Mouse (Mus musculus) liver, adult 2 months (tissue): ENCODE measurements around the gene Scrt2.

Experiments
- CTCF ChIP-seq: fragments of 200-500 bp; IDR thresholded peaks from 2 replicates; pipeline ENCODE4 v1.5.1; 2011; ENCODE audit warnings: low read depth, low read length, control low read depth
- POLR2A ChIP-seq: fragments of 200-500 bp; IDR thresholded peaks from 2 replicates; pipeline ENCODE4 v1.6.1; 2011; ENCODE audit warnings: low read length, control low read depth; ENCODE audit not compliant: insufficient read depth; ENCODE audit errors: extremely low read depth

- TF ChIP-seq POLR2A (no peak), CTCF (no peak)
Observed at GRCm38 (mm10) chr2:152091342-152092056, 10.2 kb downstream of the Scrt2 start.
